Mouse (Mus musculus) MEL (cell line): ENCODE data around the gene Susd4.

ENCODE experiments used
- CTCF ChIP-seq, 3 experiments: IDR thresholded peaks in 2 of 3; conservative IDR thresholded peaks in 1 of 3; 2 replicates each; pipeline ENCODE4 v1.5.1; 2011 to 2012; ENCODE audit warnings: low read length in 3 of 3, low read depth in 2 of 3, mild to moderate bottlenecking in 2 of 3, improper control_type of control experiment in 1 of 3, inconsistent platforms in 1 of 3, mixed read lengths in 1 of 3, moderate library complexity in 1 of 3; ENCODE audit not compliant: control insufficient read depth in 1 of 3, insufficient read depth in 1 of 3, poor library complexity in 1 of 3, severe bottlenecking in 1 of 3
- JUND ChIP-seq: IDR thresholded peaks from 2 replicates; pipeline ENCODE4 v1.6.1; 2011; ENCODE audit warnings: low read depth, mild to moderate bottlenecking, improper control_type of control experiment, low read length
- POLR2A ChIP-seq, 2 experiments: IDR thresholded peaks; 2 replicates each; pipeline ENCODE4 v1.6.1; 2011 to 2012; ENCODE audit warnings: low read length in 2 of 2, mild to moderate bottlenecking in 2 of 2, control low read depth in 1 of 2, improper control_type of control experiment in 1 of 2, low read depth in 1 of 2, moderate library complexity in 1 of 2; ENCODE audit not compliant: control insufficient read depth in 1 of 2, insufficient read depth in 1 of 2, poor library complexity in 1 of 2
- POLR2AphosphoS2 ChIP-seq: IDR thresholded peaks from 2 replicates; pipeline ENCODE4 v1.6.1; 2011; ENCODE audit warnings: low read length, improper control_type of control experiment
- RAD21 ChIP-seq: IDR thresholded peaks from 2 replicates; pipeline ENCODE4 v1.6.1; 2011; ENCODE audit warnings: mild to moderate bottlenecking, low read depth, low read length, improper control_type of control experiment
- RCOR1 ChIP-seq: IDR thresholded peaks from 2 replicates; pipeline ENCODE4 v1.6.1; 2012; ENCODE audit warnings: low read depth, mild to moderate bottlenecking, inconsistent platforms, low read length, improper control_type of control experiment
- TAL1 ChIP-seq: IDR thresholded peaks from 2 replicates; pipeline ENCODE4 v1.6.1; 2012; ENCODE audit warnings: mild to moderate bottlenecking, inconsistent platforms, low read length, moderate library complexity, mixed read lengths
- TCF12 ChIP-seq: IDR thresholded peaks from 2 replicates; pipeline ENCODE4 v1.6.1; 2014; ENCODE audit warnings: low read depth, mild to moderate bottlenecking, inconsistent platforms, low read length, improper control_type of control experiment, moderate library complexity

DNA sequence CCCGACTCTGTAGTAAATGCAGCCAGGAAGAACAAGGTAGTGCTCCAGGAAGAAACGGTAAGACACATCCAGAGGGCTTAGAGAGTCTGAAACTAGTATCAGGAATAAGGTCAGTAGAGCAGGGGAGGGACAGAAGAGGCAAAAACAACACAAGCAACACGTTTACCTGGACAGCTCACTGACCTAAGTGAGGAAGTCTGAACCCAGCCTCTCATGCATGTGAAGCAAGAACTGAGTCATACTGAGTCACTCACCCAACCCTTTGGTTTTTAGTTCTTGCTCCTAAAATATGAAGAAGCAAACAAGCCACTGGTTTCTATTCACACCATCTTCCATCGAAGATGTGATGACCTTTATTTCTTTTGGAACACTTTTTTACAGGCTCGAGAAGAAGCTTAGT is 181.0 kb downstream of the Susd4 start:
- TF ChIP-seq TCF12 (no peak), RAD21 (no peak), CTCF (IDR thresholded peaks at IDR 0.05 in 2 of 3, conservative IDR thresholded peaks at IDR 0.05 in 1 of 3; ENCODE audit: control insufficient read depth in 1 of 3, insufficient read depth in 1 of 3, low read depth in 2 of 3, low read length in 3 of 3, poor library complexity in 1 of 3, severe bottlenecking in 1 of 3) (no peak), POLR2AphosphoS2 (no peak), POLR2A (IDR thresholded peaks at IDR 0.05; ENCODE audit: control insufficient read depth in 1 of 2, insufficient read depth in 1 of 2, low read depth in 1 of 2, low read length in 2 of 2, poor library complexity in 1 of 2) (no peak), TAL1 (no peak), JUND (no peak), RCOR1 (no peak)
